Mouse (Mus musculus): ENCODE results near the gene Prok1. TPM values are rescaled to one million over a fixed set of nuclear protein-coding genes. Genes with fewer than 3 reads are reported as not detected.

Prok1 gene
- 0.09 TPM in 1 of 2 replicates, not detected in the other for polyA plus RNA-seq (2014; fragmentation: Nextera tagmentation; extraction: Ambion mirVana)

GRCm38 (mm10) chr3:107239607-107240006 lies at the start of gene Prok1:
Prok1 (minus strand) TSS chr3:107239707.
- Histone ChIP-seq H3K4me2 (replicated peaks; ENCODE audit: low read depth, low read length) (no peak within 1 kb of the TSS), H3K4me3 (ENCODE audit: low read length) (no peak within 1 kb of the TSS), H3K27ac (ENCODE audit: low read depth, low read length) (no peak within 1 kb of the TSS), H3K9ac (ENCODE audit: low read depth, low read length) (no peak within 1 kb of the TSS), H3K36me3 (ENCODE audit: control insufficient read depth, insufficient read depth, low read length) (no peaks in the 10 kb centered on the region), H3K9me3 (ENCODE audit: control insufficient read depth, low read length) (no peaks in the 10 kb centered on the region), H3K4me1 (ENCODE audit: control insufficient read depth, insufficient read depth, low read length) (no peaks in the 10 kb centered on the region), H3K27me3 (ENCODE audit: control insufficient read depth, insufficient read depth, low read length) (0 out of 2 replicates have a peak, but pooled peaks cover 4% of the 10 kb centered on the region)
- WGBS, result 90% methylated on average over 9 of the region's 9 CpGs
- no peak for ATAC-seq (ENCODE audit: low FRiP score, low TSS enrichment)

GRCm38 (mm10) chr3:107287346-107287745 lies 47.8 kb upstream of the Prok1 start:
- H3K4me3 ChIP-seq (ENCODE audit: low read length), result no peak overlapping the region
- no peak overlapping the region for H3K9ac ChIP-seq (ENCODE audit: low read depth, low read length)
- no peak for ATAC-seq (ENCODE audit: low FRiP score, low TSS enrichment)

GRCm38 (mm10) chr3:107286123-107286522 lies 46.6 kb upstream of the Prok1 start:
- no peak for ATAC-seq (ENCODE audit: low FRiP score, low TSS enrichment)
- no peak overlapping the region for H3K4me2 ChIP-seq (replicated peaks; ENCODE audit: low read depth, low read length)
- no peaks in the 10 kb centered on the region; the same call in 1 of the 2 replicates for H3K4me1 ChIP-seq (ENCODE audit: control insufficient read depth, insufficient read depth, low read length)
- H3K27me3 ChIP-seq (ENCODE audit: control insufficient read depth, insufficient read depth, low read length), result no peaks in the 10 kb centered on the region
- WGBS, result 58% methylated on average over 2 of the region's 2 CpGs
- no peak overlapping the region for H3K9ac ChIP-seq (ENCODE audit: low read depth, low read length)
- H3K27ac ChIP-seq (ENCODE audit: low read depth, low read length), result no peak overlapping the region
- H3K36me3 ChIP-seq (ENCODE audit: control insufficient read depth, insufficient read depth, low read length), result peaks cover 28% of the 10 kb centered on the region; the same call in 1 of the 2 replicates
- H3K9me3 ChIP-seq (ENCODE audit: control insufficient read depth, low read length), result no peaks in the 10 kb centered on the region
- H3K4me3 ChIP-seq (ENCODE audit: low read length), result no peak overlapping the region

More at GRCm38 (mm10) chr3:107287346-107287745, 47.8 kb upstream of the Prok1 start:
- no peaks in the 10 kb centered on the region for H3K9me3 ChIP-seq (ENCODE audit: control insufficient read depth, low read length)
- no peak overlapping the region for H3K27ac ChIP-seq (ENCODE audit: low read depth, low read length)
- H3K4me2 ChIP-seq (replicated peaks; ENCODE audit: low read depth, low read length), result no peak overlapping the region
- peaks cover 21% of the 10 kb centered on the region; the same call in 1 of the 2 replicates for H3K36me3 ChIP-seq (ENCODE audit: control insufficient read depth, insufficient read depth, low read length)
- no peaks in the 10 kb centered on the region for H3K27me3 ChIP-seq (ENCODE audit: control insufficient read depth, insufficient read depth, low read length)
- no peaks in the 10 kb centered on the region; the same call in 1 of the 2 replicates for H3K4me1 ChIP-seq (ENCODE audit: control insufficient read depth, insufficient read depth, low read length)

GRCm38 (mm10) chr3:107278479-107279269 lies 39.2 kb upstream of the Prok1 start, which contains the start of gene Lamtor5:
Lamtor5 (plus strand) TSS chr3:107278858.
- Histone ChIP-seq H3K27ac (ENCODE audit: low read depth, low read length) (no peak within 1 kb of the TSS), H3K36me3 (ENCODE audit: control insufficient read depth, insufficient read depth, low read length) (peaks cover 17% of the 10 kb centered on the region; the same call in 1 of the 2 replicates), H3K9ac (ENCODE audit: low read depth, low read length) (peak within 1 kb of the TSS; percentile 74), H3K27me3 (ENCODE audit: control insufficient read depth, insufficient read depth, low read length) (no peaks in the 10 kb centered on the region), H3K4me3 (ENCODE audit: low read length) (peak within 1 kb of the TSS; percentile 79), H3K4me2 (replicated peaks; ENCODE audit: low read depth, low read length) (peak within 1 kb of the TSS; percentile 68), H3K9me3 (ENCODE audit: control insufficient read depth, low read length) (no peaks in the 10 kb centered on the region), H3K4me1 (ENCODE audit: control insufficient read depth, insufficient read depth, low read length) (peaks cover 6% of the 10 kb centered on the region; the same call in 1 of the 2 replicates)
- peak; percentile 86 for ATAC-seq (ENCODE audit: low FRiP score, low TSS enrichment)
- 3% methylated on average over 43 of the region's 43 CpGs for WGBS

GRCm38 (mm10) chr3:107276626-107277025 lies 37.1 kb upstream of the Prok1 start:
- H3K4me3 ChIP-seq (ENCODE audit: low read length), result no peak overlapping the region
- H3K9me3 ChIP-seq (ENCODE audit: control insufficient read depth, low read length), result no peaks in the 10 kb centered on the region
- H3K4me1 ChIP-seq (ENCODE audit: control insufficient read depth, insufficient read depth, low read length), result peaks cover 6% of the 10 kb centered on the region; the same call in 1 of the 2 replicates
- no peak overlapping the region for H3K27ac ChIP-seq (ENCODE audit: low read depth, low read length)
- no peak overlapping the region for H3K4me2 ChIP-seq (replicated peaks; ENCODE audit: low read depth, low read length)
- no peak for ATAC-seq (ENCODE audit: low FRiP score, low TSS enrichment)
- no peaks in the 10 kb centered on the region for H3K36me3 ChIP-seq (ENCODE audit: control insufficient read depth, insufficient read depth, low read length)
- no peaks in the 10 kb centered on the region for H3K27me3 ChIP-seq (ENCODE audit: control insufficient read depth, insufficient read depth, low read length)
- WGBS, result 83% methylated on average over 3 of the region's 3 CpGs
- no peak overlapping the region for H3K9ac ChIP-seq (ENCODE audit: low read depth, low read length)

GRCm38 (mm10) chr3:107275996-107276395 lies 36.5 kb upstream of the Prok1 start:
- no peaks in the 10 kb centered on the region for H3K27me3 ChIP-seq (ENCODE audit: control insufficient read depth, insufficient read depth, low read length)
- no peak overlapping the region for H3K27ac ChIP-seq (ENCODE audit: low read depth, low read length)
- H3K9me3 ChIP-seq (ENCODE audit: control insufficient read depth, low read length), result no peaks in the 10 kb centered on the region
- H3K4me2 ChIP-seq (replicated peaks; ENCODE audit: low read depth, low read length), result no peak overlapping the region
- no peak overlapping the region for H3K4me3 ChIP-seq (ENCODE audit: low read length)
- H3K9ac ChIP-seq (ENCODE audit: low read depth, low read length), result no peak overlapping the region
- ATAC-seq (ENCODE audit: low FRiP score, low TSS enrichment), result no peak
- H3K4me1 ChIP-seq (ENCODE audit: control insufficient read depth, insufficient read depth, low read length), result peaks cover 6% of the 10 kb centered on the region; the same call in 1 of the 2 replicates
- no peaks in the 10 kb centered on the region for H3K36me3 ChIP-seq (ENCODE audit: control insufficient read depth, insufficient read depth, low read length)
- WGBS, result 51% methylated on average over 4 of the region's 4 CpGs

GRCm38 (mm10) chr3:107275351-107275750 lies 35.8 kb upstream of the Prok1 start:
- no peak for ATAC-seq (ENCODE audit: low FRiP score, low TSS enrichment)
- no peak overlapping the region for H3K4me2 ChIP-seq (replicated peaks; ENCODE audit: low read depth, low read length)
- 66% methylated on average over 5 of the region's 5 CpGs for WGBS
- no peak overlapping the region for H3K27ac ChIP-seq (ENCODE audit: low read depth, low read length)
- H3K4me1 ChIP-seq (ENCODE audit: control insufficient read depth, insufficient read depth, low read length), result peaks cover 6% of the 10 kb centered on the region; the same call in 1 of the 2 replicates
- H3K9me3 ChIP-seq (ENCODE audit: control insufficient read depth, low read length), result no peaks in the 10 kb centered on the region
- H3K27me3 ChIP-seq (ENCODE audit: control insufficient read depth, insufficient read depth, low read length), result no peaks in the 10 kb centered on the region
- no peaks in the 10 kb centered on the region for H3K36me3 ChIP-seq (ENCODE audit: control insufficient read depth, insufficient read depth, low read length)
- no peak overlapping the region for H3K4me3 ChIP-seq (ENCODE audit: low read length)
- no peak overlapping the region for H3K9ac ChIP-seq (ENCODE audit: low read depth, low read length)

- Histone ChIP-seq H3K27ac (ENCODE audit: low read depth, low read length) (no peak overlapping the region), H3K4me2 (replicated peaks; ENCODE audit: low read depth, low read length) (no peak overlapping the region), H3K9me3 (ENCODE audit: control insufficient read depth, low read length) (no peaks in the 10 kb centered on the region), H3K27me3 (ENCODE audit: control insufficient read depth, insufficient read depth, low read length) (no peaks in the 10 kb centered on the region), H3K36me3 (ENCODE audit: control insufficient read depth, insufficient read depth, low read length) (no peaks in the 10 kb centered on the region), H3K4me1 (ENCODE audit: control insufficient read depth, insufficient read depth, low read length) (no peaks in the 10 kb centered on the region), H3K4me3 (ENCODE audit: low read length) (no peak overlapping the region), H3K9ac (ENCODE audit: low read depth, low read length) (no peak overlapping the region)
- WGBS, result 14% methylated on average over 3 of the region's 3 CpGs
- peak; percentile 61; the same call in 1 of the 2 replicates for ATAC-seq (ENCODE audit: low FRiP score, low TSS enrichment)
Measured at GRCm38 (mm10) chr3:107273820-107274219, 34.3 kb upstream of the Prok1 start.

GRCm38 (mm10) chr3:107272433-107272832 lies 32.9 kb upstream of the Prok1 start:
- no peak overlapping the region for H3K4me2 ChIP-seq (replicated peaks; ENCODE audit: low read depth, low read length)
- H3K4me1 ChIP-seq (ENCODE audit: control insufficient read depth, insufficient read depth, low read length), result no peaks in the 10 kb centered on the region
- WGBS, result 92% methylated on average over 3 of the region's 3 CpGs
- H3K4me3 ChIP-seq (ENCODE audit: low read length), result no peak overlapping the region
- no peak overlapping the region for H3K9ac ChIP-seq (ENCODE audit: low read depth, low read length)
- no peaks in the 10 kb centered on the region for H3K27me3 ChIP-seq (ENCODE audit: control insufficient read depth, insufficient read depth, low read length)
- no peaks in the 10 kb centered on the region for H3K9me3 ChIP-seq (ENCODE audit: control insufficient read depth, low read length)
- H3K27ac ChIP-seq (ENCODE audit: low read depth, low read length), result no peak overlapping the region
- ATAC-seq (ENCODE audit: low FRiP score, low TSS enrichment), result no peak
- H3K36me3 ChIP-seq (ENCODE audit: control insufficient read depth, insufficient read depth, low read length), result no peaks in the 10 kb centered on the region

Measured in kidney, embryonic 14.5 days (tissue).